Mouse (Mus musculus) midbrain, embryonic 11.5 days (tissue): ENCODE measurements around the gene Palm. TPM values are rescaled to one million over a fixed set of nuclear protein-coding genes. Genes with fewer than 3 reads are reported as not detected.

Experiments
- ATAC-seq: fragments of 200-750 bp; cut with Nextera tagmentation; 2 replicates; pipeline ENCODE4 v1.8.0; 2017; ENCODE audit warnings: moderate TSS enrichment, moderate library complexity; ENCODE audit not compliant: low FRiP score
- DNase-seq: peaks from one replicate; pipeline ENCODE4 v3.0.0; 2015; ENCODE audit warnings: low spot score; ENCODE audit errors: missing footprints
- H3K27ac ChIP-seq: fragments of 300-500 bp; sonication (generic); 2 replicates; pipeline ENCODE4 v1.5.1; 2014; ENCODE audit warnings: low read depth, low read length
- H3K27me3 ChIP-seq: fragments of 300-500 bp; sonication (generic); 2 replicates; pipeline ENCODE4 v1.6.1; 2014; ENCODE audit warnings: mild to moderate bottlenecking, low read length, moderate library complexity, mixed read lengths; ENCODE audit not compliant: control insufficient read depth, insufficient read depth
- H3K36me3 ChIP-seq: fragments of 300-500 bp; sonication (generic); 2 replicates; pipeline ENCODE4 v1.6.1; 2014; ENCODE audit warnings: mild to moderate bottlenecking, low read length, moderate library complexity, mixed read lengths; ENCODE audit not compliant: control insufficient read depth, insufficient read depth
- H3K4me1 ChIP-seq: fragments of 300-500 bp; sonication (generic); 2 replicates; pipeline ENCODE4 v1.6.1; 2014; ENCODE audit warnings: low read length; ENCODE audit not compliant: control insufficient read depth, insufficient read depth
- H3K4me2 ChIP-seq: fragments of 300-500 bp; sonication (generic); 2 replicates; pipeline ENCODE4 v1.6.1; 2014; ENCODE audit warnings: mild to moderate bottlenecking, moderate library complexity
- H3K4me3 ChIP-seq: fragments of 300-500 bp; sonication (generic); 2 replicates; pipeline ENCODE4 v1.5.1; 2014; ENCODE audit warnings: low read depth, low read length
- H3K9ac ChIP-seq: fragments of 300-500 bp; sonication (generic); 2 replicates; pipeline ENCODE4 v1.6.1; 2014; ENCODE audit warnings: low read length
- H3K9me3 ChIP-seq: fragments of 300-500 bp; sonication (generic); 2 replicates; pipeline ENCODE4 v1.6.1; 2016; ENCODE audit warnings: low read length; ENCODE audit not compliant: control insufficient read depth
- WGBS: fragments of 180-500 bp; shearing (Covaris S2); extraction: QIAGEN DNeasy Blood & Tissue Kit; methylation state at CpG from one replicate; pipeline ENCODE4 v1.1.7; 2014; 5-methylcytosine and 5-hydroxymethylcytosine counted together
- polyA plus RNA-seq: library from polyadenylated mRNA; unstranded; fragments of >200 nt; fragmentation: Nextera tagmentation; extraction: Ambion mirVana; gene quantifications from 2 replicates; pipeline ENCODE4 v1.2.1, GENCODE M21; 2014

The Palm gene
- polyA plus RNA-seq, 1 experiment from 2014 or later: 129 TPM

GRCm38 (mm10) chr10:79852107-79852789 is 58.9 kb downstream of the Palm start:
- H3K9ac ChIP-seq: peak overlapping the region; percentile 84
- 69% methylated on average over 9 of the region's 9 CpGs for WGBS
- H3K4me1 ChIP-seq: peaks cover 36% of the 10 kb centered on the region
- H3K27ac ChIP-seq: peak overlapping the region; percentile 100
- peak overlapping the region; percentile 100 for H3K4me3 ChIP-seq
- H3K36me3 ChIP-seq: peaks cover 7% of the 10 kb centered on the region
- H3K27me3 ChIP-seq: no peaks in the 10 kb centered on the region
- ATAC-seq (no peak), DNase-seq (no peak)
- H3K4me2 ChIP-seq: peak overlapping the region; percentile 79
- H3K9me3 ChIP-seq: no peaks in the 10 kb centered on the region

- WGBS: 22% methylated on average over 8 of the region's 8 CpGs
- Histone ChIP-seq H3K4me1 (peaks cover 42% of the 10 kb centered on the region), H3K9me3 (no peaks in the 10 kb centered on the region), H3K9ac (peak overlapping the region; percentile 84), H3K4me3 (peak overlapping the region; percentile 100), H3K4me2 (peak overlapping the region; percentile 79), H3K27ac (peak overlapping the region; percentile 100), H3K27me3 (no peaks in the 10 kb centered on the region), H3K36me3 (peaks cover 13% of the 10 kb centered on the region)
- ATAC-seq (no peak), DNase-seq (peak; percentile 91)
Observed at GRCm38 (mm10) chr10:79852827-79853226, 59.5 kb downstream of the Palm start.

- Histone ChIP-seq H3K36me3 (peaks cover 13% of the 10 kb centered on the region), H3K4me1 (peaks cover 46% of the 10 kb centered on the region), H3K4me2 (peak overlapping the region; percentile 79), H3K9me3 (no peaks in the 10 kb centered on the region), H3K4me3 (peak overlapping the region; percentile 100), H3K27me3 (no peaks in the 10 kb centered on the region), H3K27ac (peak overlapping the region; percentile 100), H3K9ac (peak overlapping the region; percentile 84)
- ATAC-seq: peak; percentile 25; the same call in 1 of the 2 replicates
- peak; percentile 97 for DNase-seq
- 0% methylated on average over 15 of the region's 15 CpGs for WGBS
Observed at GRCm38 (mm10) chr10:79853392-79853791, 60.0 kb downstream of the Palm start.

GRCm38 (mm10) chr10:79853860-79854795 is 60.8 kb downstream of the Palm start, which contains the start of gene Ptbp1:
Gene Ptbp1, plus strand, starts transcription at chr10:79854427.
- Histone ChIP-seq H3K9me3 (no peaks in the 10 kb centered on the region), H3K4me2 (peak within 1 kb of the TSS; percentile 97), H3K27me3 (no peaks in the 10 kb centered on the region), H3K36me3 (peaks cover 13% of the 10 kb centered on the region), H3K4me1 (peaks cover 46% of the 10 kb centered on the region), H3K4me3 (peak within 1 kb of the TSS; percentile 100), H3K9ac (peak within 1 kb of the TSS; percentile 100), H3K27ac (peak within 1 kb of the TSS; percentile 100)
- peak; percentile 99 for DNase-seq
- peak; percentile 94 for ATAC-seq
- WGBS: under 1% methylated on average over 74 of the region's 75 CpGs

- peak overlapping the region; percentile 100 for H3K27ac ChIP-seq
- H3K4me3 ChIP-seq: peak overlapping the region; percentile 100
- under 1% methylated on average over 82 of the region's 83 CpGs for WGBS
- DNase-seq (peak; percentile 98), ATAC-seq (peak; percentile 59)
- peaks cover 18% of the 10 kb centered on the region for H3K36me3 ChIP-seq
- peak overlapping the region; percentile 100 for H3K9ac ChIP-seq
- no peaks in the 10 kb centered on the region for H3K9me3 ChIP-seq
- H3K4me1 ChIP-seq: peaks cover 46% of the 10 kb centered on the region
- H3K27me3 ChIP-seq: no peaks in the 10 kb centered on the region
- H3K4me2 ChIP-seq: peak overlapping the region; percentile 97
Observed at GRCm38 (mm10) chr10:79854801-79855541, 61.6 kb downstream of the Palm start.

- no peaks in the 10 kb centered on the region for H3K9me3 ChIP-seq
- H3K27me3 ChIP-seq: no peaks in the 10 kb centered on the region
- peaks cover 25% of the 10 kb centered on the region for H3K36me3 ChIP-seq
- peak overlapping the region; percentile 97 for H3K4me2 ChIP-seq
- WGBS: 6% methylated on average over 10 of the region's 10 CpGs
- DNase-seq (no peak), ATAC-seq (no peak)
- H3K27ac ChIP-seq: no peak overlapping the region
- peak overlapping the region; percentile 100 for H3K9ac ChIP-seq
- peaks cover 46% of the 10 kb centered on the region for H3K4me1 ChIP-seq
- peak overlapping the region; percentile 100 for H3K4me3 ChIP-seq
Observed at GRCm38 (mm10) chr10:79855558-79856184, 62.3 kb downstream of the Palm start.

- peaks cover 45% of the 10 kb centered on the region for H3K4me1 ChIP-seq
- peak overlapping the region; percentile 97 for H3K4me2 ChIP-seq
- no peaks in the 10 kb centered on the region for H3K27me3 ChIP-seq
- H3K36me3 ChIP-seq: peaks cover 31% of the 10 kb centered on the region
- DNase-seq: no peak
- 56% methylated on average over 6 of the region's 6 CpGs for WGBS
- no peaks in the 10 kb centered on the region for H3K9me3 ChIP-seq
- no peak for ATAC-seq
- peak overlapping the region; percentile 100 for H3K4me3 ChIP-seq
- peak overlapping the region; percentile 100 for H3K9ac ChIP-seq
- H3K27ac ChIP-seq: no peak overlapping the region
Observed at GRCm38 (mm10) chr10:79856280-79856679, 62.9 kb downstream of the Palm start.

- Histone ChIP-seq H3K9ac (peak overlapping the region; percentile 100), H3K27me3 (no peaks in the 10 kb centered on the region), H3K4me1 (peaks cover 39% of the 10 kb centered on the region), H3K36me3 (peaks cover 31% of the 10 kb centered on the region), H3K27ac (no peak overlapping the region), H3K9me3 (no peaks in the 10 kb centered on the region), H3K4me2 (peak overlapping the region; percentile 97), H3K4me3 (peak overlapping the region; percentile 100)
- ATAC-seq (no peak), DNase-seq (no peak)
- 73% methylated on average over 7 of the region's 7 CpGs for WGBS
Observed at GRCm38 (mm10) chr10:79856704-79857451, 63.5 kb downstream of the Palm start.
